Mouse (Mus musculus) limb, embryonic 10.5 days (tissue): ENCODE results near the gene Ugt2b1. TPM values are rescaled to one million over a fixed set of nuclear protein-coding genes. Genes with fewer than 3 reads are reported as not detected.
"Not testable (repeated sequence)": the region's sequence is repeated elsewhere in the genome, so short reads cannot be mapped to it uniquely, and the experiment has no call there.

ENCODE experiments used
- DNase-seq: peaks from one replicate; pipeline ENCODE4 v3.0.0-alpha.2; 2017; ENCODE audit warnings: low spot score
- H3K27ac ChIP-seq: fragments of 300-500 bp; sonication (generic); 2 replicates; pipeline ENCODE4 v1.5.1; 2016; ENCODE audit warnings: mild to moderate bottlenecking
- H3K27me3 ChIP-seq: fragments of 300-500 bp; sonication (generic); 2 replicates; pipeline ENCODE4 v1.6.1; 2016; ENCODE audit warnings: low read depth, mild to moderate bottlenecking; ENCODE audit not compliant: poor library complexity, severe bottlenecking
- H3K36me3 ChIP-seq: fragments of 300-500 bp; sonication (generic); 2 replicates; pipeline ENCODE4 v1.6.1; 2016; ENCODE audit warnings: mild to moderate bottlenecking, moderate library complexity
- H3K4me1 ChIP-seq: fragments of 300-500 bp; sonication (generic); 2 replicates; pipeline ENCODE4 v1.6.1; 2016
- H3K4me3 ChIP-seq: fragments of 300-500 bp; sonication (generic); 2 replicates; pipeline ENCODE4 v1.5.1; 2016; ENCODE audit warnings: mild to moderate bottlenecking, moderate library complexity
- H3K9me3 ChIP-seq: fragments of 300-500 bp; sonication (generic); replicated peaks from 2 replicates; pipeline ENCODE4 v1.6.1; 2016; ENCODE audit warnings: mild to moderate bottlenecking
- WGBS: fragments of 180-500 bp; shearing (Covaris S2); methylation state at CpG from one replicate; pipeline ENCODE4 v1.1.7; 2016; 5-methylcytosine and 5-hydroxymethylcytosine counted together
- polyA plus RNA-seq: library from polyadenylated mRNA; unstranded; fragments of >200 nt; fragmentation: Nextera tagmentation; extraction: Ambion mirVana; gene quantifications from 2 replicates; pipeline ENCODE4 v1.2.1, GENCODE M21; 2016

Gene Ugt2b1
- polyA plus RNA-seq: not detected in 2 replicates

DNA sequence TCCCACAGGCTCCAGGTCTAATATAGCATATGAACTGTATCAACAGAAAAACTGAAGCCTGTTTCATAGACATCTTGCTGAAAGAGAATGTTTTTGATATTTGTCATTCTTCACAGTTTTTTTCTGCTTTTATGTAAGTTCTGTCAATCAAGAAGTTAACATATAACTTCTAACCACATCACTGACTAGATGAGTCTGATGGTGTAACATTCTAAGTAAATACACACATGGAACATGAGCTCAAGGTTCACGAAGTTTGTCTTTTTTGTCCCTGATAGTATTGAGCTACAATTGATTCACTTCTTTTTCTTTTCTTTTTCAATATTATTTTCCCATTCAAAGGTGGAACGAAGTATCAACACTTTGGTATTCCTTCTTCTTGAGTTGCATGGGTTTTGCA, at the start of gene Ugt2b1:
Ugt2b1 (minus strand) TSS at position 105 of the 400 bp plus-strand sequence.
- no peaks in the 10 kb centered on the region for H3K36me3 ChIP-seq
- 78% methylated on average over 2 of the region's 2 CpGs for WGBS
- no peaks in the 10 kb centered on the region for H3K4me1 ChIP-seq
- H3K27me3 ChIP-seq: no peaks in the 10 kb centered on the region
- H3K9me3 ChIP-seq: no peaks in the 10 kb centered on the region
- DNase-seq: no peak
- H3K4me3 ChIP-seq: no peak within 1 kb of the TSS
- no peak within 1 kb of the TSS for H3K27ac ChIP-seq

DNA sequence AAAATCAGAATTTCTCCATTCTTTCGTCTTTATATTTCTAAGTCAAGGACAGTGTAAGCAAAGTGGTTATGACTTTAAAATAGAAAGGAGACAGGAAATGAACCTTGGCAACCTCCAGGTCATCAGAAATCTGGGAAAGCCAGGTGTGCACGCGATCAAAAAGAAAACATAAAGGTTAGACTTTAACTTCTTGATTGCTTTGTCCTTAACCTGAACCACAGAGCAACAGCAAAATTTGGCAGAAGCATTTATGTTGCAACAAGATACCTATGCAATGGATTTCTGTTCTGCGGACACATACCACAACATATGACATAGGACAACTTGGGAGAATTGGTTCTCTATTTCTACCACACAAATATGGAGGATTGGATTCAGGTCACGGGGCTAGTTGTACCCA, 40.9 kb upstream of the Ugt2b1 start:
- 92% methylated on average over 5 of the region's 5 CpGs for WGBS
- DNase-seq, H3K36me3 ChIP-seq, H3K4me1 ChIP-seq, H3K9me3 ChIP-seq, H3K27ac ChIP-seq, H3K27me3 ChIP-seq, H3K4me3 ChIP-seq: not testable (repeated sequence)

DNA sequence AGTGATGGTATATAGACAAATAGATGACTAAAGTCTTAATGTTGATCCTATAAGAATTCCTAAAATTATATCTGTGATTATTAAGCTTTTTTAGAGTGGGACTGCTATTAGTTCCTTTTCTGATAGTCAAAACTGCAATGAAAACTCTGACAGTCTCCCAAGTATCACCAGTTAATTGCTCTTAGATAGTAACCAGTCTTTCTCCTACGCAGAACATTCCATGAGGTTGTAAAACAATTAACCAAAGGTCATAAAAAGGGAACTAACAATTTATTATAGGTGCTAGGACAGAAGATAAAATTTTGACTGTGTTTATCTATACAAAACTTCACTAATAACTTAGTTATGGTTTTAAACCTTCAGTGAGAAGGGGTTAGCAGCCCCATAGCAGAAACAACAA, 36.5 kb upstream of the Ugt2b1 start:
- H3K4me3 ChIP-seq, H3K27ac ChIP-seq, H3K27me3 ChIP-seq, H3K4me1 ChIP-seq, H3K9me3 ChIP-seq, DNase-seq, H3K36me3 ChIP-seq: not testable (repeated sequence)
- 13% methylated on average over 1 of the region's 1 CpGs for WGBS

- no peak overlapping the region for H3K4me3 ChIP-seq
- WGBS: 78% methylated on average over 3 of the region's 3 CpGs
- no peak for DNase-seq
- no peaks in the 10 kb centered on the region for H3K4me1 ChIP-seq
- no peak overlapping the region for H3K27ac ChIP-seq
- H3K9me3 ChIP-seq: no peaks in the 10 kb centered on the region
- no peaks in the 10 kb centered on the region for H3K27me3 ChIP-seq
- H3K36me3 ChIP-seq: no peaks in the 10 kb centered on the region
Observed at GRCm38 (mm10) chr5:86961587-86962358, 35.4 kb upstream of the Ugt2b1 start.

GRCm38 (mm10) chr5:86960504-86960903, 34.2 kb upstream of the Ugt2b1 start:
- 82% methylated on average over 3 of the region's 3 CpGs for WGBS

GRCm38 (mm10) chr5:86942111-86942510, 15.8 kb upstream of the Ugt2b1 start:
- no peak overlapping the region for H3K27ac ChIP-seq
- H3K4me1 ChIP-seq: no peaks in the 10 kb centered on the region
- H3K27me3 ChIP-seq: no peaks in the 10 kb centered on the region
- no peaks in the 10 kb centered on the region for H3K36me3 ChIP-seq
- no peaks in the 10 kb centered on the region for H3K9me3 ChIP-seq
- DNase-seq: no peak
- WGBS: 93% methylated on average over 2 of the region's 2 CpGs
- H3K4me3 ChIP-seq: no peak overlapping the region

More at GRCm38 (mm10) chr5:86960504-86960903, 34.2 kb upstream of the Ugt2b1 start:
- Histone ChIP-seq H3K27me3 (no peaks in the 10 kb centered on the region), H3K27ac (no peak overlapping the region), H3K9me3 (no peaks in the 10 kb centered on the region), H3K4me1 (no peaks in the 10 kb centered on the region), H3K36me3 (no peaks in the 10 kb centered on the region), H3K4me3 (no peak overlapping the region)
- DNase-seq: no peak

- Histone ChIP-seq H3K27me3 (no peaks in the 10 kb centered on the region), H3K9me3 (no peaks in the 10 kb centered on the region), H3K4me3 (no peak overlapping the region), H3K36me3 (no peaks in the 10 kb centered on the region), H3K27ac (no peak overlapping the region), H3K4me1 (no peaks in the 10 kb centered on the region)
- WGBS: 79% methylated on average over 3 of the region's 3 CpGs
- no peak for DNase-seq
Observed at GRCm38 (mm10) chr5:86920661-86921233, 5.6 kb downstream of the Ugt2b1 start.

- Histone ChIP-seq H3K4me1 (no peaks in the 10 kb centered on the region), H3K27ac (no peak overlapping the region), H3K27me3 (no peaks in the 10 kb centered on the region), H3K36me3 (no peaks in the 10 kb centered on the region), H3K9me3 (no peaks in the 10 kb centered on the region), H3K4me3 (no peak overlapping the region)
- 91% methylated on average over 3 of the region's 3 CpGs for WGBS
- no peak for DNase-seq
Observed at GRCm38 (mm10) chr5:86911357-86912099, 14.8 kb downstream of the Ugt2b1 start.

- Histone ChIP-seq H3K27me3 (no peaks in the 10 kb centered on the region), H3K9me3 (no peaks in the 10 kb centered on the region), H3K27ac (no peak overlapping the region), H3K4me3 (no peak overlapping the region), H3K4me1 (no peaks in the 10 kb centered on the region), H3K36me3 (no peaks in the 10 kb centered on the region)
- no peak for DNase-seq
- WGBS: 90% methylated on average over 1 of the region's 1 CpGs
Observed at GRCm38 (mm10) chr5:86910770-86911169, 15.6 kb downstream of the Ugt2b1 start.

- no peaks in the 10 kb centered on the region for H3K9me3 ChIP-seq
- WGBS: 74% methylated on average over 1 of the region's 1 CpGs
- no peaks in the 10 kb centered on the region for H3K27me3 ChIP-seq
- no peaks in the 10 kb centered on the region for H3K4me1 ChIP-seq
- no peak for DNase-seq
- H3K36me3 ChIP-seq: no peaks in the 10 kb centered on the region
- no peak within 1 kb of the TSS for H3K27ac ChIP-seq
- no peak within 1 kb of the TSS for H3K4me3 ChIP-seq
Observed at GRCm38 (mm10) chr5:86906758-86907157, 19.6 kb downstream of the Ugt2b1 start, which contains the start of gene Ugt2b34. Gene Ugt2b34, minus strand, starts transcription at chr5:86906937.

DNA sequence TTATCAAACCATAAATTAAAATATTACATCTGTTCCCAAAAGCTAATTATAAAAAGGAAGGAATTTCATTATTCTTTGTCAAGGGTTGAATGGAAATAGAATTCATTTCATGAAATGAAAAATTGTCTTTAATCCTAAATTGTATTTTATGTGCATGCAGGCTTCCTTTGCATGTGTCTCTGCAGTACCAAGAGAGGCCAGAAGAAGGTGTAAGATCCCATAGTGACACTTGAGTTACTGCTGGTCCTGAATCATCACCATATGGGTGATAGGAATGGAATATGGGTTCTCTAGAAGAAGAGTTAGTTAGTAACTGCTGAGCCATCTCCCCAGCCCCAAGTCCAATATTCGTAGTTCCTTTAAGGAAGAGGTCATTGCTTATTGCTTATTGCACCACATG, 36.4 kb downstream of the Ugt2b1 start:
- no peaks in the 10 kb centered on the region for H3K36me3 ChIP-seq
- H3K27me3 ChIP-seq: no peaks in the 10 kb centered on the region
- H3K4me3 ChIP-seq: no peak overlapping the region
- no peaks in the 10 kb centered on the region for H3K4me1 ChIP-seq
- 83% methylated on average over 1 of the region's 1 CpGs for WGBS
- H3K27ac ChIP-seq: no peak overlapping the region
- H3K9me3 ChIP-seq: no peaks in the 10 kb centered on the region
- no peak for DNase-seq

DNA sequence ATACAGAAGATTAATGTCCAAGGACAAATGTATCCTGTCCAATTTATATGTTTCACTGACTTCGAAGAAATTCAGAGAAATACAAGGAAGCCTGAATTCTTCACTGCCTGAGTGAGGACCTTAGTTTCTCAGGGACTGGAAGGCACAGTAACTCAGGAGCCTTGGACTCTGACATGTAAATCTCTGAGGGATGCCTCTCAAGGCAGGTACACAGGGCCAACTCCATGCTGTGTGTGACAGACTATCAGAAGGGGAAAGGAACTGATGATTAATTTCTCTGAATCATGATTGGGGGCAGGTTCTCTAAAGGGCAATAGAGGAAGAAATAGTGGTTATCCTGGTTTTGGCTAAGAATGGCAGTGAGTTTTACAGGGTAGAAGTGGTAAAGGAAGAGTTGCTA, 37.9 kb downstream of the Ugt2b1 start:
- DNase-seq: no peak
- no peaks in the 10 kb centered on the region for H3K36me3 ChIP-seq
- no peaks in the 10 kb centered on the region for H3K9me3 ChIP-seq
- no peak overlapping the region for H3K4me3 ChIP-seq
- H3K27me3 ChIP-seq: no peaks in the 10 kb centered on the region
- H3K27ac ChIP-seq: no peak overlapping the region
- 82% methylated on average over 1 of the region's 1 CpGs for WGBS
- no peaks in the 10 kb centered on the region for H3K4me1 ChIP-seq

GRCm38 (mm10) chr5:86887081-86887480, 39.2 kb downstream of the Ugt2b1 start:
- DNase-seq: no peak
- Histone ChIP-seq H3K27me3 (no peaks in the 10 kb centered on the region), H3K36me3 (no peaks in the 10 kb centered on the region), H3K27ac (no peak overlapping the region), H3K4me1 (no peaks in the 10 kb centered on the region), H3K4me3 (no peak overlapping the region), H3K9me3 (no peaks in the 10 kb centered on the region)
- WGBS: 89% methylated on average over 1 of the region's 1 CpGs
